Mouse (Mus musculus) CH12.LX (cell line): ENCODE data around the gene Rnase12. TPM values are rescaled to one million over a fixed set of nuclear protein-coding genes. Genes with fewer than 3 reads are reported as not detected.
A peak's percentile ranks its signal among the peaks of the same experiment; 100 is the strongest.

Source experiments
- DNase-seq: peaks from one replicate; pipeline ENCODE4 v3.0.0-alpha.2; 2013; ENCODE audit errors: extremely low read depth
- H3K27ac ChIP-seq: 2 replicates; pipeline ENCODE4 v1.5.1; 2012; ENCODE audit warnings: low read depth, mild to moderate bottlenecking, control low read depth, moderate library complexity; ENCODE audit not compliant: insufficient read depth
- H3K27me3 ChIP-seq: replicated peaks from 2 replicates; pipeline ENCODE3; 2012; ENCODE audit warnings: inconsistent platforms
- H3K36me3 ChIP-seq, 2 experiments: replicated peaks in 1 of 2; 2 replicates each; pipeline versions ENCODE3 to v1.6.1; 2012; ENCODE audit warnings: inconsistent platforms in 1 of 2, low read length in 1 of 2, mild to moderate bottlenecking in 1 of 2, mixed read lengths in 1 of 2, moderate library complexity in 1 of 2; ENCODE audit not compliant: control insufficient read depth in 1 of 2, insufficient read depth in 1 of 2
- H3K4me1 ChIP-seq, 2 experiments: 2 replicates each; pipeline ENCODE4 v1.6.1; 2012; ENCODE audit warnings: inconsistent platforms in 1 of 2, moderate library complexity in 1 of 2; ENCODE audit not compliant: insufficient read depth in 2 of 2, control insufficient read depth in 1 of 2
- H3K4me2 ChIP-seq: 2 replicates; pipeline ENCODE4 v1.6.1; 2012; ENCODE audit warnings: low read depth, mild to moderate bottlenecking, control low read depth; ENCODE audit not compliant: poor library complexity, insufficient read depth, severe bottlenecking
- H3K4me3 ChIP-seq, 3 experiments: fragments of 150-350 bp in 1 of 3; sonication (generic) in 1 of 3; replicated peaks in 1 of 3; 2 replicates each; pipeline versions ENCODE3 to v1.5.1; 2011 to 2012; ENCODE audit warnings: low read depth in 2 of 3, low read length in 2 of 3, mild to moderate bottlenecking in 2 of 3, moderate library complexity in 2 of 3, control low read depth in 1 of 3, improper control_type of control experiment in 1 of 3, inconsistent platforms in 1 of 3, mixed read lengths in 1 of 3; ENCODE audit not compliant: poor library complexity in 1 of 3
- H3K79me2 ChIP-seq: replicated peaks from 2 replicates; pipeline ENCODE4 v1.6.1; 2012; ENCODE audit warnings: mild to moderate bottlenecking, moderate library complexity; ENCODE audit not compliant: control insufficient read depth, poor library complexity, insufficient read depth, severe bottlenecking; ENCODE audit errors: extremely low read depth
- H3K9ac ChIP-seq: 2 replicates; pipeline ENCODE4 v1.6.1; 2012; ENCODE audit warnings: low read depth, mild to moderate bottlenecking, control low read depth, moderate library complexity; ENCODE audit not compliant: insufficient read depth
- H3K9me3 ChIP-seq: replicated peaks from 2 replicates; pipeline ENCODE3; 2012; ENCODE audit warnings: low read length, inconsistent platforms, mixed read lengths
- CHD1 ChIP-seq: IDR thresholded peaks from 2 replicates; pipeline ENCODE4 v1.6.1; 2012; ENCODE audit warnings: low read depth, low read length, improper control_type of control experiment, inconsistent platforms
- CHD2 ChIP-seq: IDR thresholded peaks from 2 replicates; pipeline ENCODE4 v1.6.1; 2011; ENCODE audit warnings: low read length, improper control_type of control experiment
- CTCF ChIP-seq, 2 experiments: IDR thresholded peaks in 1 of 2; conservative IDR thresholded peaks in 1 of 2; 2 replicates each; pipeline ENCODE4 v1.5.1; 2011 to 2012; ENCODE audit warnings: low read depth in 2 of 2, low read length in 2 of 2, improper control_type of control experiment in 1 of 2, inconsistent platforms in 1 of 2, mild to moderate bottlenecking in 1 of 2, moderate library complexity in 1 of 2
- E2F4 ChIP-seq: IDR thresholded peaks from 2 replicates; pipeline ENCODE4 v1.6.1; 2011; ENCODE audit warnings: low read depth, low read length, improper control_type of control experiment; ENCODE audit not compliant: insufficient replicate concordance
- ELF1 ChIP-seq: IDR thresholded peaks from 2 replicates; pipeline ENCODE4 v1.6.1; 2014; ENCODE audit warnings: low read depth, mild to moderate bottlenecking, inconsistent platforms, low read length, improper control_type of control experiment
- IRF4 ChIP-seq: IDR thresholded peaks from 2 replicates; pipeline ENCODE4 v1.6.1; 2014; ENCODE audit warnings: low read depth, mild to moderate bottlenecking, inconsistent platforms, low read length, improper control_type of control experiment
- JUN ChIP-seq: IDR thresholded peaks from 2 replicates; pipeline ENCODE4 v1.6.1; 2011; ENCODE audit warnings: low read depth, mild to moderate bottlenecking, low read length, improper control_type of control experiment, moderate library complexity; ENCODE audit not compliant: insufficient read depth
- MAFK ChIP-seq: IDR thresholded peaks from 2 replicates; pipeline ENCODE4 v1.6.1; 2011; ENCODE audit warnings: low read length, improper control_type of control experiment; ENCODE audit not compliant: insufficient replicate concordance
- MAX ChIP-seq: IDR thresholded peaks from 2 replicates; pipeline ENCODE4 v1.6.1; 2011; ENCODE audit warnings: low read length, improper control_type of control experiment
- MEF2A ChIP-seq: IDR thresholded peaks from 2 replicates; pipeline ENCODE4 v1.6.1; 2014; ENCODE audit warnings: low read depth, mild to moderate bottlenecking, inconsistent platforms, low read length, improper control_type of control experiment, borderline replicate concordance
- MXI1 ChIP-seq: IDR thresholded peaks from 2 replicates; pipeline ENCODE4 v1.6.1; 2011; ENCODE audit warnings: mild to moderate bottlenecking, low read depth, low read length, improper control_type of control experiment
- MYC ChIP-seq: IDR thresholded peaks from 2 replicates; pipeline ENCODE4 v1.6.1; 2011; ENCODE audit warnings: low read depth, mild to moderate bottlenecking, improper control_type of control experiment, low read length
- NELFE ChIP-seq: IDR thresholded peaks from 2 replicates; pipeline ENCODE4 v1.6.1; 2011; ENCODE audit warnings: low read depth, low read length, improper control_type of control experiment
- NRF1 ChIP-seq: IDR thresholded peaks from 2 replicates; pipeline ENCODE4 v1.6.1; 2014; ENCODE audit warnings: low read depth, mild to moderate bottlenecking, inconsistent platforms, low read length, improper control_type of control experiment, moderate library complexity
- PAX5 ChIP-seq: IDR thresholded peaks from 2 replicates; pipeline ENCODE4 v1.6.1; 2012; ENCODE audit warnings: low read length, inconsistent platforms, mixed read lengths
- POLR2AphosphoS2 ChIP-seq: IDR thresholded peaks from 2 replicates; pipeline ENCODE4 v1.6.1; 2011; ENCODE audit warnings: low read depth, low read length, improper control_type of control experiment
- RCOR1 ChIP-seq: conservative IDR thresholded peaks from 2 replicates; pipeline ENCODE4 v1.6.1; 2012; ENCODE audit warnings: low read depth, mild to moderate bottlenecking, inconsistent platforms, low read length, improper control_type of control experiment
- SIN3A ChIP-seq: IDR thresholded peaks from 2 replicates; pipeline ENCODE4 v1.6.1; 2012; ENCODE audit warnings: low read length, improper control_type of control experiment, inconsistent platforms
- SMC3 ChIP-seq: IDR thresholded peaks from 2 replicates; pipeline ENCODE4 v1.6.1; 2011; ENCODE audit warnings: low read depth, low read length, improper control_type of control experiment
- TBP ChIP-seq: conservative IDR thresholded peaks from 2 replicates; pipeline ENCODE4 v1.6.1; 2011; ENCODE audit warnings: low read depth, low read length, improper control_type of control experiment
- USF1 ChIP-seq: IDR thresholded peaks from 2 replicates; pipeline ENCODE4 v1.6.1; 2014; ENCODE audit warnings: low read depth, mild to moderate bottlenecking, inconsistent platforms, low read length, improper control_type of control experiment
- USF2 ChIP-seq: conservative IDR thresholded peaks from 2 replicates; pipeline ENCODE4 v1.6.1; 2011; ENCODE audit warnings: low read depth, low read length, improper control_type of control experiment
- ZC3H11A ChIP-seq: IDR thresholded peaks from 2 replicates; pipeline ENCODE4 v1.6.1; 2012; ENCODE audit warnings: low read depth, mild to moderate bottlenecking, inconsistent platforms, low read length, improper control_type of control experiment
- ZNF384 ChIP-seq: IDR thresholded peaks from 2 replicates; pipeline ENCODE4 v1.6.1; 2012; ENCODE audit warnings: low read depth, low read length, improper control_type of control experiment, inconsistent platforms
- dilution Hi-C: fragments of 300-500 bp; cut with MboI; formaldehyde crosslinking; loops from 2 replicates; pipeline ENCODE4 v1.14.3; 2020; ENCODE audit warnings: low sequenced_read_pairs; ENCODE audit not compliant: extremely low pct_unique_long_range_greater_than_20kb, extremely low pct_ligation_motif_present
- in situ Hi-C: fragments of 300-500 bp; cut with MboI; formaldehyde crosslinking; loops from 3 replicates; pipeline ENCODE4 v1.14.3; 2019; ENCODE audit warnings: low sequenced_read_pairs, low pct_ligation_motif_present, low pct_unique_long_range_greater_than_20kb, mixed read lengths
- polyA plus RNA-seq: library from polyadenylated mRNA; unstranded; fragments of >175 nt; gene quantifications from 2 replicates; pipeline ENCODE4 v1.2.1, GENCODE M21; 2012; ENCODE audit warnings: low read depth; ENCODE audit not compliant: insufficient read length
- total RNA-seq, 2 experiments: library from RNA; depleted of rRNA; stranded (reverse); fragments of 300-350 nt in 1 of 2; fragments of >200 nt in 1 of 2; gene quantifications; 2 replicates each; pipeline ENCODE4 v1.2.3; 2012 to 2014

Gene Rnase12
- total and polyA plus RNA-seq, 3 experiments, result 0.38 TPM; not detected in 2

DNA sequence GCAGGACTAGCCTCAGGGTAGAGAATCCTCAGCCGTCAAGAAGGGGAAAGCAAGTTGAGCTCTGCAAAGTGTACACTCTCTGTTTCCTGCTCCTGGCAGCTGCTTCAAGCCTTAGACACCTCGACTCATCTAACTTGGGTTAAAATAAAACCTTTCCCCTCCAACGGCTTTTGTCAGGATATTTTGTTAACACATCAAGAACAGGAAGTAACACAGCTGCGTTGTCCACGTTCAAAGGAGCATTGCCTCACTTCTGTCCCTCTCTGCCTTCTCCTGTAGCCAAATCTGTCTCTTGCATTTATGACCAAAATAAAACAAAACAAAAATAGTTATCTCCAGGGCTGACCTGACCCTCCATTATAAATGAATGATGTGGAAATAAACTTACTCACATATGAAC lies 9.6 kb downstream of the Rnase12 start:
- TF ChIP-seq SMC3 (no peak), E2F4 (no peak), CHD1 (no peak), POLR2AphosphoS2 (no peak), IRF4 (no peak), MXI1 (no peak), CHD2 (no peak), RCOR1 (no peak), USF2 (no peak), ZC3H11A (no peak), USF1 (no peak), MAFK (no peak), ZNF384 (no peak), MAX (no peak)
- TF ChIP-seq, all 38 proteins: peak for 0
- Histone ChIP-seq H3K27me3 (no peaks in the 10 kb centered on the region), H3K9ac (no peak overlapping the region), H3K4me1 (peaks cover 7 to 24% of the 10 kb centered on the region in 2 experiments), H3K79me2 (no peaks in the 10 kb centered on the region), H3K27ac (no peak overlapping the region), H3K36me3 (no peaks in the 10 kb centered on the region), H3K4me3 (no peak overlapping the region), H3K4me2 (no peak overlapping the region), H3K9me3 (no peaks in the 10 kb centered on the region)
- in situ Hi-C loops, result no loop called here
- dilution Hi-C loops, result no loop called here
- DNase-seq, result no peak

DNA sequence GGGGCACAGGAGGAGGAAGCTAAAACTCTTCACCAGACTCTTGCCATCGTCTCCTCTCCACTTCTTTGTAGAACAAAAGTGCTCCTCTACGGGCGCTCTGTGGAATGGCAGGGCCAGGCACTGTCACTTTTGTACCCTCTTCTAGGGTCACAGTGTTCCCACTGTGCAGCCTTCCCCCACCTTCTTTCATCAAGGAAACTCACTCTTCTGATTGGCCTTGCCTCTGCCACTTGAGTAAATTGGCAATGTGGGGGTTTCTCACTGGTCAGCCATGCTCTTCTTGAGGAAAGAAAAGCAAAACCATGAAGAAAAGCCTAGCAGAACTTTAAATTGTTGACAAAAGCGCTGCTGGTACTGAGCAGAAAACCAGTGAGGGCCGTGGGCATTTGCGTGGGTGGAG lies 15.7 kb downstream of the Rnase12 start, which contains the start of gene Rnase9:
Gene Rnase9 (minus strand): TSS at position 101 of the 400 bp plus-strand sequence.
- dilution Hi-C loops, result no loop called here
- DNase-seq, result no peak

DNA sequence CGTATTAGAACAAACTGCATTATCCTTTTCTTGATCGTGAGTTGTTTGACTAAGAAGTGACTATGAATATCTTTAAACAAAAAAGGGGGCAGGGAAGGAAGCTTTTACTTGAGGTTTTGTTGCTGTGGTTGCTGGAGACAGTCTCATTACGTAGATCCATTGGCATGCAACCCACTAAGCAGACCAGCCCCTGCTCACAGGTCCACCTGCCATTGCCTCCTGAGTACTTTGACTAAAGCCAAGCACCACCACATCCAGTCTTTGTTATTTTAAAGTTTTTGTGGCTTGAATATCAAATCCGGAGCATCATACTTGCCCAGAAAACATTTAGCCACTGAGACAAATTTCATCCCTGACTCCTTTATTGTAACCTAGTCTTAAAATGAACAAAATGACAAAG lies 21.2 kb downstream of the Rnase12 start:
- Histone ChIP-seq H3K79me2 (no peaks in the 10 kb centered on the region), H3K9ac (no peak overlapping the region), H3K36me3 (no peaks in the 10 kb centered on the region), H3K9me3 (no peaks in the 10 kb centered on the region), H3K27me3 (no peaks in the 10 kb centered on the region), H3K27ac (no peak overlapping the region), H3K4me1 (0 out of 4 replicates have a peak, but pooled peaks cover 0 to 2% of the 10 kb centered on the region in 2 experiments), H3K4me3 (no peak overlapping the region), H3K4me2 (no peak overlapping the region)
- no peak for DNase-seq
- TF ChIP-seq USF2 (no peak), NRF1 (no peak), MYC (no peak), ZC3H11A (no peak), CHD1 (no peak), SIN3A (no peak), MEF2A (no peak), RCOR1 (no peak), JUN (no peak), SMC3 (no peak), TBP (no peak), PAX5 (no peak), NELFE (no peak), MXI1 (no peak), POLR2AphosphoS2 (no peak), IRF4 (no peak)
- in situ Hi-C loops (no loop called here), dilution Hi-C loops (no loop called here)

More for the DNA sequence above, 15.7 kb downstream of the Rnase12 start, which contains the start of gene Rnase9:
- H3K27me3 ChIP-seq, result no peaks in the 10 kb centered on the region
- peaks cover 0 to 7% of the 10 kb centered on the region in 2 experiments; a peak in 2 of 4 replicates for H3K4me1 ChIP-seq
- TF ChIP-seq CTCF (conservative IDR thresholded peaks at IDR 0.05 in 1 of 2, IDR thresholded peaks at IDR 0.05 in 1 of 2; ENCODE audit: low read depth in 2 of 2, low read length in 2 of 2) (0 out of 4 replicates have a peak, but pooled peaks of 1 of the 2 experiments have one; percentile 6), ELF1 (no peak)
- no peak within 1 kb of the TSS for H3K4me2 ChIP-seq
- no peaks in the 10 kb centered on the region for H3K9me3 ChIP-seq
- H3K4me3 ChIP-seq, result no peak within 1 kb of the TSS
- H3K27ac ChIP-seq, result no peak within 1 kb of the TSS
- H3K9ac ChIP-seq, result no peak within 1 kb of the TSS
- in situ Hi-C loops, result no loop called here
- no peaks in the 10 kb centered on the region for H3K79me2 ChIP-seq
- no peaks in the 10 kb centered on the region for H3K36me3 ChIP-seq
